Mouse (Mus musculus) urinary bladder, adult 18-20 months (tissue): ENCODE measurements at regions not wholly inside any gene's neighbourhood (a gene's known extent, or its start where the extent isn't known, plus 50 kb on each side); places are given as distances from the start of the nearest gene placed in this dataset.
A peak's percentile ranks its signal among the peaks of the same experiment; 100 is the strongest.
"Not testable (repeated sequence)": the region's sequence is repeated elsewhere in the genome, so short reads cannot be mapped to it uniquely, and the experiment has no call there.

Experiments
- DNase-seq, 2 experiments: peaks; one replicate each; pipeline ENCODE4 v3.0.0; 2022; ENCODE audit warnings: low spot score in 2 of 2, mixed read lengths in 2 of 2

GRCm38 (mm10) chr14:116586742-116587141 is 338.4 kb upstream of the Gpc6 start:
- DNase-seq = peak in 1 of 2 experiments; percentile 7

GRCm38 (mm10) chr14:116589529-116589928 is 335.6 kb upstream of the Gpc6 start:
- DNase-seq = no peak

- DNase-seq = peak in 1 of 2 experiments; percentile 8
These were observed 335.0 kb upstream of the Gpc6 start for GRCm38 (mm10) chr14:116590111-116590510.

GRCm38 (mm10) chr14:116608130-116608529 is 317.0 kb upstream of the Gpc6 start:
- DNase-seq = no peak

DNA sequence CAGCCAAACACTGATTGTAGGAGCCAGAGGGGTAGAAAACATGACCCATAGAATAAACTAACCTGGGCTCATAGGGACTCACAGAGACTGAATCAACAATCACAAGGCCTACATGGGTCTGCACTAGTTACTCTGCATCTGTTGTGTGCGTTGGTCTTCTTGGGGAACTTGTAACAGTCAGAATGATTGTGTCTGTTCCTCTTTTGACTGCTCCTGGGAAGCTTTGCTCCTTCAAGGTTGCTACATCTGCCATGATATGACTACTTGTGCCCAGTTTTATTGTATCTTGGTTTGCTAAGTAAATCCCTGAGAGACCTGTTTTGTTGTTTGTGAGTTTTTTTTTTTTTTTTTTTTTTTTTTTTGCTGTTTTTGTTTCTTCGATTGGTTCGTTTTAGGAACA is 313.9 kb upstream of the Gpc6 start:
- no peak for DNase-seq

DNA sequence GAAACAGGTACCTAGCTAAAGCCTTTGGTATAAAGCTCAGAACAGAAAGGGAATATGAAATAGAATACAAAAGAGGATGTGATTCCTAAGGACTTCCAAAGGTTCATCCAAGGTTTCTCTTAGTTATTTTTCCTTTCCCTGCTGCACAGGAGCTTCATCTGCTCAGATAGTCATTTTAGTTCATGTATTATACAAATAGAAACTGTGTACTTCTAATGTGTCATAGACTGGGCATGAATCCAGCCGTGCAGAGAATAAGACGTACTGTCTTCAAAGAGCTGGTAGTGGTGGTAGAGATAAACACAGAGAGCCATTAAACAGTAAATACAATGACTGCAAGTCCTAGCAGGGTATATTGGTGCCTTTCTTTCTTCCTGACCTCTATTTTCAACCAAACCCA is 292.9 kb upstream of the Gpc6 start:
- no peak for DNase-seq

- no peak for DNase-seq
These were observed 283.0 kb upstream of the Gpc6 start for GRCm38 (mm10) chr14:116642091-116642490.

DNA sequence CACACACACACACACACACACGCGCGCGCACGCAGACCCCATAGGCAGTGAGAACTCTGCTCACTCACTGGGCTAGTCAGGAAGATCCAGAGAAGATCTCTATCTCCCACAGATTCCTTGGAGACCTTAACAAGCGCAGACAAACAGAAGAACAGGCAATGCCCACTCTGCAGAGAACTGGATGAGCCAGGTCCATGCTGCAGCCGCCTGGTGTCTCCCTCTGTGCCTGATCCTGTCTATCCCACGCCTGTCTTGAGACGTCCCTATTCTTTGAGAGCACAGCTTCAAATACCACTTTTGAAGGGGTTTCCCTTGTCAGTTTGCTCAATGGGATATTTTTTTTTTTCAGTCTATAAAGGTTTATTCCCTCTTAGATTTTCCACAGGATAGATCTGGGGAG is 273.2 kb upstream of the Gpc6 start:
- no peak for DNase-seq

- no peak for DNase-seq
These were observed 241.2 kb upstream of the Gpc6 start for GRCm38 (mm10) chr14:116683909-116684308.

DNA sequence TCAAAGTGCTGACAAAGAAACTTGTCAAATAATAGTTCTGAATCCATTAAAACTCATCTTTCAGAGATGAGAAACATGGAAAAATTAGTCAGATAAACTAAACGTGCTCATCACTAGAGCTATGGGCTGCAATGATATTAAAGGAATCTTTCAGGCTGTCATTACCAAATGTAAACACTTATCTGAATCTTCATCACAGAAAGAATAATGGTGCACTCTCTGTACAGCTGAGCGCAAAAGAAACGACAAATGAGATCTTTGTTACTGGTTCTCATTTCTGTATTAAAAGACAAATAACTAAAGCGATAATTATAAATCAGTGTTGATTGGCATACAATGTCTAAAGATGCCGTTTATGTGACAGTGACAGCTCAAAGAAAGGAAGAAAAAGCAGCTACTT is 227.4 kb upstream of the Gpc6 start:
- no peak for DNase-seq

- no peak for DNase-seq
These were observed 226.7 kb upstream of the Gpc6 start for GRCm38 (mm10) chr14:116698437-116698836.

DNA sequence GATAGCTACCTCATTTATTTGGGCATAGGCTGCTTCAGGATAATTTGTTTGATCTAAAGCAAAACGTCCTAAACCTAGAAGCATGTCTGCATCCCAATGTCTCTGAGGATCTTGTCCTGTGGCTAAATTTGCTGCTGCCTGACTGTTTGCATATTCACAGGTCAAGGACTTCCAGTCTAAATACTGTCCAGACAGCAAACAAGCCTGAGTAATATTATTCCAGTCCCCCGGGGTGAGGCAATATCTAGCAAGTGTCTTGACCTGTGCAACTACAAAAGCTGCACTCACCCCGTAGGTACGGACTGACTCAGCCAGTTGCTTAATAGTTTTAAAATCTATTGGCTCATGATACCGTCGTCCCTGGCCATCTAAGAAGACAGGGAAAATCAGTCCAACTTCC is 190.5 kb upstream of the Gpc6 start:
- DNase-seq = not testable (repeated sequence)

DNA sequence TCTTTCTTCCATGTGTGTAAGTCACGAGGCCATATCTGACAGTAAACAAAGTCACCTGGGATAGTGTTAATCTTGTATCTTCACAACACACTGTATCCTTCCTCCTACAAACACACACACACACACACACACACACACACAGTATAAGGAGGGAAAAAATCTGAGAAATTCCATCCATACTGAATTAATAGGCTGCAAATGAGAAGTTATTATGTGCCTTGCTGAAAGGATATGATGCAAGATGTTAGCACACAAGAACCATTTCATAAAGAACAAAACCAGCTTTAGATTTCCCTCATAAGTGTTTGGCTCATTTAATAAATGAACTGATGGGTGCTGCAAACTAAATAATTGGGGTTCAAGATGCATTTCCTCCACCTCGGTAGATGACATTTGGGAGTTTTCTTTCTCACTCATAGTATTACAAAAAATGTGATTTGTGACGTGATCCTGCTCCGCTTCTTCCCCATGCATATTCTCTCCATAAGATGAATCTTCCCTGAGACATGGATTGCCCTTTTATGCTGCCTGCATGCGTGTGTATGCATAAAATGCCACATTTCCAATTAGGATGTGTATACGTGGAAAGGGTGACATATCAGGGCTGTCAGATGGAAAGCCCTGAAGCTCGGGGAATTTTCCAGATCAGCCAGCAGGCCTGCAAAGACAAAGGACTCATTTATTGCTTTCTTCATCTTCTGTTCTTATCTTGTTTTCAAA is 170.5 kb upstream of the Gpc6 start:
- no peak for DNase-seq

GRCm38 (mm10) chr14:116761429-116761828 is 163.7 kb upstream of the Gpc6 start:
- DNase-seq = no peak

GRCm38 (mm10) chr14:116771120-116771519 is 154.0 kb upstream of the Gpc6 start:
- DNase-seq = no peak

GRCm38 (mm10) chr14:116771671-116772070 is 153.4 kb upstream of the Gpc6 start:
- no peak for DNase-seq

DNA sequence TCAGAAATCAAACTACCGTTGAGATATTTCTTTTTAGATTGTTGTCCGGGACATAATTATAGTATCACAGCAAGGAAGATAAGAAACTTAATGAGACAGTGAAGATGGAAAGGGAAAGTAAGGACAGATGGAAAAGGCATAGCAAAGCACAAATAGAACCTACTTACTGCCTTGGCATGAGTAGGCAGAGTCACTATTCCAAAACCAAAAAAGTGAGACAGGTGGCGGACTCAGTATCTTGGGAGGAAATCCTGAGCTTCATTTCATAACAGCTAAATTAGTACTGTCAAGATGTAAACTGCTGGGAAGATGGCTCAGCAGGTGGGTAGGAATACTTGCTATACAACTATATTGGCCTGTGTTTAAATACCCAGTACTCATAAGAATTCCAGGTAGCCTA is 145.5 kb upstream of the Gpc6 start:
- DNase-seq = no peak

DNA sequence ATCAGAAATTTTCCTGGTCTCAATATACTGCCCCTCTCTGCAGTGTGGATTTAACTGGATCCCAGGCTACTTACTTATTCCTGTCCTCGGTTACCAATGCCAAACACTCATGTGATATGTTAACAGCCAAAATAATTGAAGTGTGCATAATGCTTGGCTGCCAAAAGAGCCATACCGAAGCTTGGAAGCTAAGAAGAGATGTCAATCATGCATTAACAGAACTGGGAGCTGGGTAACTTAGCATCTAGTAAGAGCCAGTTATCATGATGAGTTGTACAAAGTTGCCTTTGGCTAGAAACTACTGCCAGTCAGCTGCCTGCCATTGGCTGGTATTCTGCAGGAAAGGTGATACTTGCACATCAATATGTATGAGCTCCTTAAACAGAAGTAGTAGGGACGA is 141.3 kb upstream of the Gpc6 start:
- DNase-seq = no peak

DNA sequence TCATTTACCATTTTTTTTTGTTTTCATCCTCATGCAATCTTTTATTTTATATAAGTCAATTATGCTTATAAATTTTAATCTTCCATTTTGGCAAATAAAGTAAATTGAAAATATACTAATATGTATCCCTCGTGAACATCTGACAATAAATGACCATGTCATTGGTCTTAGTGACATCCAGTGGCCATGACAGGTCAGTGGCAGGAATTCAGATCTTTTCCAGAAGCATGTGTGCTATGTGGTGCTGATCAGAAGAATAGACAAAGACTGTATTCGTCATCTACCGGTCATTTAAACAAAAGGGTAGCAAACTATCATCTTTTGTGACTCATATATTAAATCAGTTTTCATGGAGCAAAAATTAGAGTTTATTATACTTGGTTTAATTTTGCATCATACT is 118.6 kb upstream of the Gpc6 start:
- no peak for DNase-seq

DNA sequence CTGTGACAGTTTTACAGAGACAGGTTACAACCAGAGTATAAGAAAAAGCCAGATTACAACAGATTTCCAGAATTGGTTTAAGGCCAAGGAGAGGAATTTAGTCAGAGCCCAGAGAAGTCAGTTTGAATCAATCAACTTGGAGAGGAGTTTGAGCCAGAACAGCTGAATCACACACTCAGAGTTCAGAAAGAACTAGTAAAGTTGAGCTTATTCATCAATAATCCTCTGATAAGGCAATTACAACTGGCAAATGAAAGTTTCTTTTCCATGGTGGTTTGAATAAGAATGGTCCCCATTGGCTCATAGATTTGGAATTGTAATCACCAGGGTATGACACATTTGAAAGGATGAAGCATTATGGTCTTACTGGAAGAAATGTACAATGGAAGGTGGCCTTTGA is 116.5 kb upstream of the Gpc6 start:
- DNase-seq = no peak

DNA sequence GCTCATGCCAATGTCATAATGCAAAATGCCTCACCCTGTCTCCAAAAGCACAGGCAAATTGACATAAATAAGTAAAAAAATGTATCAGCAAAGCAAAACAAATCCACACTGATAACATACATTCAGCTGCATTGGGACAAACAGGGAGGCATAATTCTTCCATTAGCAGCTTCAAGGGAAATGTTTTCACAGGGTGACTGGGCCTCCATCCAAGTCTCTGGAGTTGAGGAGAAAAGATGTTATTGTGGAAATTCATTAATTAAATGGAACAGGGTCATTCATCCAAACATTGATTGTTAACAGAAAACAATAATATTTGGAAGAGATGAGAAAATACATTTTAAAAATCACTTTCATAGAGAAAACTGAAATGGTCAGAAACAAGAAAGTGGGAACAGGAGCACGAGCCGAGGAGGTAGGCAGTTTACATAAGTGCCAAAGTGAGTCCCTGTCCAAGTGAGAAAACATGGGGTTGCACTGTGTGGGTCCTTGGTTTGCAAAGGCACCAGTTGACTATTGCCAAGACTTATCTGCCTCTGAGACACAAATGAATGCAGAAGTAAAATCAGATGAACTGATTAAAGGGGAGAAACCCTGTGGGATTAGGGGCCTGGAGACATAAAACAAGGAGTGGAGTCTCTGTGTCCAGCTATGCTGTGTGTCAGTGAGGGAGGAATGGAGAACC is 114.3 kb upstream of the Gpc6 start:
- DNase-seq = no peak

DNA sequence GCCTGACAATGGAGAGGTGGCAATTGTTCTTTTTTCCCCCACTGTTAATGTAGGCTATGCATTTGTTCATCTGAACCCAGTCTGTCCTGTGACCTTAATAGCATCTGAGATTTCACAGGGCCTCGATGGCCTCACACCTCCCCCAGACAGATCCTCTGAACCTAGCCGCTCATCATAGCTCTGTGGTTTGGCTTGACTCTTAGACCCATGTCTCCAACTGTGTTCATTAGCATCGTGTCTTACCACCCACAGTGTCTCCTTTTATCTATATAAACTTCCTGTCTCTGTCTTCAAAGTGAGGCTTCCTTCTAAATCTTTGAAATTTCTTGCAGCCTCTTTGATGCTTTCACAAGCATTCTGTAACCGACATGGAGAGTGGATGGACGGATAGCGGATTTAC is 87.9 kb upstream of the Gpc6 start:
- DNase-seq = no peak

- no peak for DNase-seq
These were observed 55.7 kb upstream of the Gpc6 start for GRCm38 (mm10) chr14:116869437-116869836.

DNA sequence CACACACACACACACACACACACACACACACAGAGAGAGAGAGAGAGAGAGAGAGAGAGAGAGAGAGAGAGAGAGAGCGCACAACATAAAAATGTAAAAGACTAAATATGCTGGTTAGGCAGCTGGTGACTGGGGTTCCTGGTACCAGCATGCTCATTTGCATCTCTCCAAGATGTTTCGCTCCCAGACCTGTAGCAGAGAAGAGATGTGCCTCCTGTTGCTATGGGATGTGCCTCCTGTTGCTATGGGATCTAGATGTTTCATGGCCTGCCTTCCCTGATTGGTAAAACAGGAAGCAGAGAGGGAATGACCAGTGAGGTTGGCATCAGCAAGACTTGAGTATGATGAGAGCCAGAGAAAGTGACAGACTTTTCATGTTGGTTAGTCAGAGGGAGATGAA is 55.1 kb upstream of the Gpc6 start:
- DNase-seq = no peak
